Mouse (Mus musculus): ENCODE measurements at regions not wholly inside any gene's neighbourhood (a gene's known extent, or its start where the extent isn't known, plus 50 kb on each side); places are given as distances from the start of the nearest gene placed in this dataset.

DNA sequence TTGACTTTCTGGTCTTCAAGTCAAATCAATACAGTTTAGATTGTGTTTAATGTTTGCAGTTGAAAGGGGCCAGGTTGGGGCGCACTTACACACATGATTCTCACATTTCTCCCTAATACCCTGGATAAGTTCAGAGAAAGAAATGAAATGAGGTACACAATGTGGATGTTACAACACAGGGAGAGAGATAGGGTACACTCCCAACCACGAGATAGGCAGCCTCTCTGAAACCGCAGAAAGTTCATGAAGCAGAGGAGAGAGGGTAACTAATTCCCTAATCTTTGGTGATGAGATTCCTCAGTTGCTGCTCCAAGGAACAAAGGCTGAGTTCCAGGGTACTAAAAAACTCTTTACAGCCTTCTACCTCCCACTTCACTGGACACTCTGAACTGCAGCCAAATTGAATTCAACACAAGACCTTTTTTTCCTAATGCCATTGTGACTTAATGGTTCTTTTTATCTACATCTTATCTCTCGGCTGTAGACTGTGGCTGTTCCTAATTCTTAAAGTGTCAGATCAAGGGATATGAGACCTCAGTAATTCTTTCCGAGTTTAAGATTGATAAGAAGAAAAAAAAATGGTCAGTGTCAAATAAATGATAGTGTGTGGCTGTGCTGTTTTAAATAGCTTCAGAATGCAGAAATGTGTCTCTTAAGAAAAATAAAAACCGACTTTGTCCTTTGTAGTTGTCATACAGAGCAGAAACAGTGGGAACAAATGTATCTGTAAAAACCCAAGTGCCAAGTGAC is 193.8 kb upstream of the Atp2b1 start:
- TF ChIP-seq MAFK (IDR thresholded peaks at IDR 0.05; ENCODE audit: insufficient read depth, low read depth, low read length) = no peak
- TF ChIP-seq CHD2 (IDR thresholded peaks at IDR 0.05; ENCODE audit: low read depth, low read length) = no peak
